Mouse (Mus musculus) lung, postnatal 10 days (tissue): ENCODE measurements around the gene Luc7l.

Source experiments
- DNase-seq: peaks from one replicate; pipeline ENCODE4 v3.0.0; 2021

The Luc7l gene

GRCm38 (mm10) chr17:26252539-26253251 is at the start of gene Luc7l:
TSS of gene Luc7l (plus strand) at chr17:26252896.
- peak; percentile 97 for DNase-seq

- DNase-seq: peak; percentile 35
These were observed 49.3 kb upstream of the Luc7l start for GRCm38 (mm10) chr17:26203321-26203811.

DNA sequence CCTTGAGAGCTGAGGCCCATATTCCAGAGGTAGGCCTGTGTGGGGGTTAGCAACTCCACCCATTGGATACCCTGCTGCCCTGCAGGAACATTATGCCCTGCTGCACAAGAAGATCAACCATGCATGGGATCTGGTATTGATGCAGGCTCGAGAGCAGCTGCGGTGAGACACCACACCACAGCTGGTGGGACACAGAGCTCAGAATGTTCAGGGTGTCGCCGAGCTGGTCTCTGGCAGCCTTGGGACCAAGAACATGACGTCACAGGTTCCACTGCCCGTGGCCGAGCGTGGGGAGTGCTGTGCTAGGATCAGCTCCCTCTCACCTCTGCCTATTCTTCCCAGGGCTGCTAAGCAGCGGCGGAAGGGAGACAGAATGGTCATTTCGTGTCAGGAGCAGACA is 47.9 kb upstream of the Luc7l start:
- DNase-seq: no peak

DNA sequence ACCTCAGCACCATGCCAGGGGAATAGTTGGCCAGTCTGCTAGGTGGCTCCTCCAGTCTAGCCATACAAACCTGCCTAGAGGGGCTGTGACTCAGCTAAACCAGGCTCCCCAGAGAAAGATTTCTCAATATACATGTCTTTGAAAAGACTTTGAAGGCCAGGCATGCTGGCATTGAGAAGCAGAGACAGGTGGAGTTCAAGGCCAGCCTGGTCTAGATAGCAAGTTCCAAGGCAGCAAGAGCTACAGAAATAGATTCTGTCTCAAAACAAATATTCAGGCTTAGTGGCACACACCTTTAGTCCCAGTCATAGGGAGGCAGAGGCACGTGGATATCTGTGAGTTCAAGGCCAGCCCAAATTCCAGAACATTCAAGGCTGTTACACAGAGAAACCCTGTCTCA is 46.3 kb upstream of the Luc7l start:
- DNase-seq: no peak

DNA sequence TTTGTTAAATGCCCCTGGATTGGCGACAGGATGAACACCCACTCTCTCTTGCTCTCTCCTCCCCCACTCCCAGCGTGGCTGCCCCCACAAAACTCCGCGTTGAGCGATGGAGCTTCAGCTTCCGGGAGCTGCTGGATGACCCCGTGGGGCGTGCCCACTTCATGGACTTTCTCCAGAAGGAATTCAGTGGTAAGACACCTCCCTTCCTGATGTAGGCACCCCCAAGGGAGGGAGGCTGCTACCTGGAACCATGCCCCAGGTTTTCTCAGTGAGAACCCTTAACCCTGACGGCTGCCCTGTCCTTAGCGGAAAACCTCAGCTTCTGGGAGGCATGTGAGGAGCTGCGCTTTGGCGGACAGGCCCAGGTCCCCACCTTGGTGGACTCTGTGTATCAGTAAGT is 45.0 kb upstream of the Luc7l start, which contains the start of gene Arhgdig:
Gene Arhgdig, minus strand, starts transcription at position 101 of the 400 bp plus-strand sequence.
- DNase-seq: no peak

DNA sequence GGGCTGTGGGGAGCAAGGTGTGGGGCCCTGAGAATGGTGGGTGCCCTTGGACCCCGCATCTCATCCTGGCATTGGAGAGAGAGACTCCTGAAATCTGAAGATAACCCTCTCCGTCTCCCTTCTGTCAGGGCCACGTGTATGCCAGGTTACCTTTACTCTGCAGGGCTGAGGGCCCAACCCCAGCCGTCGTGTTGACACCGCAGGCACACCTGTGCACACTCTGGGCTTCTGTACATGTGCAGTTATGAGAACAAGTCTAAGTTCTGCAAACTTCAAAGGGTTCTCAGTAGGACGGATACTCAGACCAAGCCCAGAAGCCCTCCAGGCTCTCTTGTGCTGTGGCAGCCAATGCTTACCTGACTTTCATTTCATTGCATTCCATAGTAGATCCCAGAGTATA is 40.5 kb upstream of the Luc7l start:
- no peak for DNase-seq

- no peak for DNase-seq
These were observed 40.0 kb upstream of the Luc7l start for GRCm38 (mm10) chr17:26212681-26213080.

- no peak for DNase-seq
These were observed 31.2 kb upstream of the Luc7l start for GRCm38 (mm10) chr17:26221508-26221907.

- peak; percentile 61 for DNase-seq
These were observed 27.5 kb upstream of the Luc7l start for GRCm38 (mm10) chr17:26225150-26225549.

- no peak for DNase-seq
These were observed 22.9 kb upstream of the Luc7l start for GRCm38 (mm10) chr17:26229776-26230175.

GRCm38 (mm10) chr17:26231156-26231555 is 21.5 kb upstream of the Luc7l start:
- no peak for DNase-seq

DNA sequence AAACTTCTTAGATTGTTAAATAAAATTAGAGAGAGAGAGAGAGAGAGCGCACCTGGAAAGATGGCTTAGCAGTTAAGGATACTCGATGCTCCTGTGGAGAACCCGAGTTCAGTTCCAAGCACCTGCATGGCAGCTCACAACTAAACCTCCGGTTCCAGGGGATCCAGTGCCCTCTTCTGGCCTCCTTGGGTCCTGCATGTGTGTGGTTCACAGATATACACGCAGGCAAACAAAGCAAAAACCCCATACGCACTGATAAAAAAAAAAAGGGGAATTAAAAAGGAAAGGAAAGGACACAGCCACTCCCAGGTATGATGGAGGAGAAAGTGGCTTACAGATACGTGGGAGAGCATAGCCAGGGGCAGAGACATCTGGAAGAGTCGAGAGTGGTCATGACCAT is 19.8 kb upstream of the Luc7l start:
- no peak for DNase-seq

GRCm38 (mm10) chr17:26234386-26234785 is 18.3 kb upstream of the Luc7l start:
- no peak for DNase-seq

GRCm38 (mm10) chr17:26235077-26235815 is 17.4 kb upstream of the Luc7l start:
- DNase-seq: no peak

DNA sequence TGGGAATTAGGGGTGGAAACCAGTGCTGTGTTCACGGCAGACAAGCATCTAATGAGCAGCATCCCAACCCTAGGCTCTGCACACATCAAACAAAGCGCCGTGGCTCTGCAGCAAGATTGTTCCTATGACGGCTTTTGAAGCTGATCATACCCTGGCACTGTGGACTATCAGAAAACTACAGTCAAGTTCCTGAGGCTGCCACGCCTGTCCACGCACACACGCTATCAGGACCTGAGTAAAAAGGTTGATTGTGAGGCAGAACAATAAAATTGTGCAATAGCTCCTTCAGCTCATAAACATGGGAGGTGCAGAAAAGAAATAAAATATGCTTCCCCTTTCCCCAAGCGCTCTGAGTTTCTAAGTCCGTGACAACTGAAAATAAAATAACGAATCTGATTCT is 15.0 kb upstream of the Luc7l start:
- no peak for DNase-seq

- DNase-seq: no peak
These were observed 13.1 kb upstream of the Luc7l start for GRCm38 (mm10) chr17:26239551-26239950.

GRCm38 (mm10) chr17:26240120-26240790 is 12.4 kb upstream of the Luc7l start:
- DNase-seq: no peak

GRCm38 (mm10) chr17:26240990-26241389 is 11.7 kb upstream of the Luc7l start:
- DNase-seq: no peak

DNA sequence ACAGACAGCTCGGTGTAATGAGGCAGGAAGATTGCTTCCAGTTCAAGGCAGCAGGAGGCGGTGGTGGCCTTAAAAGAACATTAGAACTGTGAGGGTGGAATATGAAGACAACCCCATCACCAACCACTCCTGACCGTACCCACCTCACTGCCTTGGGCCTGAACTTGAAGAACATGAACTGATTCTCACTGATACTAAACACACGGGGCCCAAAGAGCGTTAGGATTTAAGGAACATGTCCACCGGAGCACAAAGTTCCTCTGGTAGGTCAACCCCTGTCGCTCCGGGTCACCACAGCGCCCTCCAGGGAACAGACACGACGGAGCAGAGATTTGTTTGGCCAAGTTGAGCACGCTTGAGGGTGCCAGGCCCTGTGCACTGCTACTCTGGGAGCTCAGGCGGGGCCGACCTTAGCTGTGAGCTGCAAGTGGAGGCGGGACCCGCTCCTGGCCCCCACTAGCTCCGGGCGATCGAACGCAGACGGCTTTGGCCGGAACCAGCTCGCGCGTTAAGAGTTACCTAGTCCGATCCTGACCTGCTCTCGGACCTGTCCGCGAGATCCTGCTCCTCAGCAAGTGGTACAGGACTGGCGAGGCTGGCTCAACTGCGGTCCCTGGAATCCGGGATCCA is 9.1 kb upstream of the Luc7l start:
- DNase-seq: peak; percentile 87

DNA sequence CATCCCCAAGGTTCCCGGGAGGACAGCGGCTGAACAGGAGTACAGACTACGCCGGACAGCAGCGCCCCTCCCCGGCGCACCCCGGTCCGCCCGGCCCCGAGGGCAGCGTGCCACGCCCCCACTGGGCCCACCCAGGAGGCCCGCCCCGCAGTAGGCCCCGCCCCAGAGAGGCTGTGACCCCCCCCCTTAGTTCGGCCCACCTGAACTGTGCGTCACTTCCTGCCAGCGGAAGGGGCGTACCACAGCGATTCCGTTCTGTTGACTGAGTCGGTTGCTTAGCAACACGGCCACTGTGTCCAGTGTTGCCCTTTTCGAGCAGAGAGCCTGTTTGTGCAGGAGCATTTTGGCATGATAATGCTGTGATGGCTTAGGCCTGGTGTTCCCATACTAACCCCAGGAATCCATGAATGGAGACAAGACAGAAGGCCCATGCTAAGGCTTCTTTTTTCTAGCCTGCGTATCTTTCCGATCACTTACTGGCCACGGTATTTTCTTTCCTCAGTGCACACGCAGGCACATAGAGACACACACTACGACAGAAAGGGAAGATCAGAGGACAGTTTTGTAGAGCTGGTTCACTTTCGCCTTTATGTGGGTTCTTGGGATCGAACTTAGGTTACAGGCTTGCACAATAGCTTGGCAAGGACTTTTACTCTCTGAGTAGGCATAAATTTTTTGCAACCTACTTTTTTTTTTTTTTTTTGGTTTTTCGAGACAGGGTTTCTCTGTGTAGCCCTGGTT is 8.4 kb upstream of the Luc7l start, which contains the start of gene Fam234a:
Gene Fam234a, minus strand, starts transcription at position 142 of the 741 bp plus-strand sequence.
- DNase-seq: peak; percentile 96

GRCm38 (mm10) chr17:26251886-26252538 is 684 bp upstream of the Luc7l start:
- DNase-seq: no peak

- DNase-seq: no peak
These were observed 703 bp downstream of the Luc7l start for GRCm38 (mm10) chr17:26253399-26253798.
